Mouse (Mus musculus) monocyte, adult 5-6 weeks (primary cell): ENCODE data around the gene Lpgat1. TPM values are rescaled to one million over a fixed set of nuclear protein-coding genes. Genes with fewer than 3 reads are reported as not detected.
A peak's percentile ranks its signal among the peaks of the same experiment; 100 is the strongest.

ENCODE experiments used
- ATAC-seq: fragments of 153-309, 156-312 bp; replicated peaks from 2 replicates; pipeline ENCODE4 v1.8.0; 2017; ENCODE audit warnings: mild to moderate bottlenecking; ENCODE audit not compliant: low TSS enrichment, insufficient number of reproducible peaks, severe bottlenecking, poor library complexity, low FRiP score
- total RNA-seq: library from RNA; stranded (forward); fragments of 200-1000, 200-491, 200-594 nt; gene quantifications from 3 replicates; pipeline ENCODE4 v1.2.3, GENCODE M21; 2017

The Lpgat1 gene
- total RNA-seq, 1 experiment from 2014 or later, result 26.9 TPM

GRCm38 (mm10) chr1:191821326-191822091 lies 103.9 kb downstream of the Lpgat1 start, which contains the start of gene Nek2:
Gene Nek2 (plus strand): TSS chr1:191821444.
- peak; percentile 92 for ATAC-seq

- ATAC-seq, result no peak
Measured at GRCm38 (mm10) chr1:191829124-191829523, 111.5 kb downstream of the Lpgat1 start.

GRCm38 (mm10) chr1:191833396-191833795 lies 115.8 kb downstream of the Lpgat1 start:
- no peak for ATAC-seq

Other genes starting within 250 kb of the Lpgat1 start
- gene Dtl, start 142.3 kb upstream of the Lpgat1 start, total RNA-seq, result 2.1 to 5.4 TPM (median 4.3 TPM) in 3 replicates
- 26.0 to 26.5 TPM (median 26.2 TPM) in 3 replicates for gene Ints7, start 142.2 kb upstream of the Lpgat1 start, total RNA-seq
- gene Nek2, start 103.6 kb downstream of the Lpgat1 start, total RNA-seq, result 0.97 to 3.6 TPM (median 1.1 TPM) in 3 replicates
- 14.7 to 23.0 TPM (median 22.0 TPM) in 3 replicates for gene Slc30a1, start 188.9 kb downstream of the Lpgat1 start, total RNA-seq